Mouse (Mus musculus): ENCODE measurements around the gene Sptb. TPM values are rescaled to one million over a fixed set of nuclear protein-coding genes. Genes with fewer than 3 reads are reported as not detected.

Sptb gene
- total RNA-seq, 2 experiments from 2014 or later = 158 to 172 TPM

DNA sequence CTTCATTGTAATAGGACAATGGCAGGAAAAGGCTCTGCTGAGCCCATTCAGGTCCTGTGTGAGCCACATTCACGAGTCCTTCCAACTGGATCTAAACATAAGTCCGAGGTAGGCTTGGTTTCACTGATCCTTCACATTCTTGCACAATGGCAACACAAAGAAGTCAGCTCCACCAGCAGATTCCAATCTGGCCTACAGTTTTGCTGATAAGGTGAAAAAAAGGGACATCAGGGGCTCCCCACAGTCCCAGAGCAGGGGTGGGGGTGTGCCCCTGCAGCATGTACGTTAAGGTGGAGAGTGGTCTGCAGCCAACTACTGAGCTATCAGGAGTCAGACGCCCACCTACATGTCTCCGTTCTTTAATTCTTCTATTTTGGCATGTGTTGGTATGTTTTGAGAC is 35.0 kb downstream of the Sptb start:
- no peak for DNase-seq (ENCODE audit: low spot score)

DNA sequence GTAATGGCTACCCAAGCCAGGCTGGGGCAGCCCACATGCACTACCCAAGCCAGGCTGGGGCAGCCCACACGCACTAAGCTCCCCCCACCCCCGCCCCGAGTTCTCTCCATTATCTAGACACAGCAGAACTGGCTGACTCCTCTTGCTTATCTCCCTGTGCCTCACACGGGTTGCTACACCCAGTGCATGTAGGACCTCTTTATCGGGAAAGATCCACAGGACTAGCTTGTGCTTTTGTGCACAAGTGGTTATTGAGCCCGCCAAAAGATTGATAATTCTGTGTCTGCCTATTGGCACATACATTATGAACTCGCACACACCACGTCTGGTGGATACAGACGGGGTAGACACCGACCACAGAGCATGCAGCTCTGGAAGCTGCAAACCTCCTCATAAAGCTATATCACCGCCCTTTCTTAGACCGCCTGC is 36.5 kb downstream of the Sptb start:
- DNase-seq (ENCODE audit: low spot score) = no peak

DNA sequence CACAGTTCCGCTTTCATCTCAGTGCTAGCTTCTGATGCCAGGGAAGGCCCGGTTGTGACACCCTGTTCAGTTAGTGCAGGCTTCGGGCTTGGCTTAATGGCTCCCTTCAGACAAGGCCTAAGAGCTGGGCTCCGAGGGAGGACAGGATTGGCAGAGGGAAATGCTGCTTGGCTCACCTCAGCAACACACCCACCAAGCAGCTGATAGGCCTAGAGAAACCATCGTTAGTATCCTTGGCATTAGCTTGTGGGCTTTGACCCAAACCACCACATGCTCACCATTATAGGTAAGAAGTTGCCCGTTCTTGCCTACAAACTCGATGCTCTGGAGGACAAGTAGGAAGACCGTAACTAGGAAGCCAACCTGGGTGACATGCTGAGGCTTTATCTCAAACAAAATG is 38.3 kb downstream of the Sptb start:
- DNase-seq (ENCODE audit: low spot score) = no peak

DNA sequence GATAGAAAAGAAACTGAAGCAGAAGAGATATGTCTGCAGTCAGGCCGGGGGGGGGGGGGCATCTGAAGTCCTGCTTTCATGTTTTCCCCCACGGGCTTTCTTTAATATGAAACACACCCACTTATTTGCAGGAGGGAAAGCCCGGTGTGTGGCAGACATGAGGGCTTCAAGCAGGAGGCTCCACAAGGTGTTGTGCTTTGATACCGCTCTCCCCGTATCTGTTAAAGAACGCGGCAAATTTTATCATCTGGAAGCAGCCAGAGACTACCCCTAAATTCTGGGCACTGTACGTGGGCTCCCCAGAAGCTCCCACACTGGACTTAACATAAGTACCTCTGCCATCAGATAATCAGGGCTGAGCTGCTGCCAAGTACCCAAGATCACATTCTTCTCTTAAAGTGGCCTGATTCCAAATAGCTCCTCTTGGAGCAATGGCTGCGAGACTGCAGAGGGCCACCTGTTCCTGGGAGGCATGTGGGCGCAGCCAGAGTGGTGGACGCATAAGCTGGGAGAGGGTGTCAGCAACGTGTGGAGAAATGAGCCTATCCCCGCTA is 39.7 kb downstream of the Sptb start:
- no peak for DNase-seq (ENCODE audit: low spot score)

DNA sequence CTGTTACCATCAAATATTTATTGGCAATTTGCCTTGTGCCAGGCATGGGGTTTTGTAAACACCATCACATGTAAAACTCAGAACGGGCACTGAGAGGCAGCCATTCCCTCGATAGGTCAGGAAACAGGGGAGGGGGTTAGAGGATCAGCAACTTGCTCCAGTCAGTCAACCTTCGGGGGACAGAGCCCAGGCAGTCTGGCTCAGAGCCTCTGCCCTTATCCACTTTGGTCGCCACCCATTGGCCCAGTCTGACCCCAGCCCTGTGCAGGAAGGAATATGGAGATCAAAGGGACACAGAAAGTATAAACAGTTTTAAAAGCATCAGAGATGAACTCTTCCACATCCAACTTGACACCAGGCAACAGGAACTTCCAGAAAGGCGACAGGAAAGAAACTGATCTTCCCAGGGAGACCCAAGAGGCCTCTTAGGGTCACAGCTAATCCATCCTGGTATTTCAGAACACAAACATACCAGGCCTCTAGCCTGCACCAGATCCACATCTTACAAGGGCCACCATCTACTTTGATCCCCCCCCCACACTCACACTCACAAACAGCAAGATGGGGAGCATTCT is 40.3 kb downstream of the Sptb start:
- no peak for DNase-seq (ENCODE audit: low spot score)

DNA sequence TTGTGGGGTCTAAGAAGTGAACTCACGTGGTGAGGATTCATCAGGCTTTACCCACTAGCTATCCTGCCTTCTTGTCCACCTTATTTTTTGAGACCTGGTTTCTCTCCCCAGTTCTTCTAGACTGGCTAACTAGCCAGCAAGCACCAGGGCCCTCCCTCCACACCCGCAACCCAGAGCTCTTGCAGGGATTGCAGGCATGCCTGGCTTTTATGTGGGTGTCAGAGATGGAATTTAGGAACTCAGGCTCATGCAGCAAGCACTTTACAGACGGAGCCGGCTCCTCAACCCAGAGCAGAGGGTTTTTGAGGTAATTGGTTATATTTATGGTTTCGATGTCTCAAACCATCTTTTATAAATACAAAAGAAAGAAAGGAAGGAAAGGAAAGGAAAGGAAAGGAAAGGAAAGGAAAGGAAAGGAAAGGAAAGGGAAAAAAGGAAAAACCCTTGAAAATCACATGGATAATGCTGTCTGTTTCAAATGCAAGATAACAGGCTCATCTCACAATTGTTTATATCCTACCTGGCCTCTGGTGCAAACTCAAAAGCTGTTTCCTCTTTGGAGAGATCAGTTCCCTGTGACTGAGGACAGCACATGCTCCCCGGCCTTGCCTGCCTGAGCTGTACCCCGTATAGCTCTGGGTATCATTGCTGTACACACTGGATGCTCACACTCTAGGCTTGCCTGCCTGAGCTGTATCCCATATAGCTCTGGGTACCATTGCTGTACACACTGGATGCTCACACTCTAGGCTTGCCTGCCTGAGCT is 41.5 kb downstream of the Sptb start:
- no peak for DNase-seq (ENCODE audit: low spot score)

DNA sequence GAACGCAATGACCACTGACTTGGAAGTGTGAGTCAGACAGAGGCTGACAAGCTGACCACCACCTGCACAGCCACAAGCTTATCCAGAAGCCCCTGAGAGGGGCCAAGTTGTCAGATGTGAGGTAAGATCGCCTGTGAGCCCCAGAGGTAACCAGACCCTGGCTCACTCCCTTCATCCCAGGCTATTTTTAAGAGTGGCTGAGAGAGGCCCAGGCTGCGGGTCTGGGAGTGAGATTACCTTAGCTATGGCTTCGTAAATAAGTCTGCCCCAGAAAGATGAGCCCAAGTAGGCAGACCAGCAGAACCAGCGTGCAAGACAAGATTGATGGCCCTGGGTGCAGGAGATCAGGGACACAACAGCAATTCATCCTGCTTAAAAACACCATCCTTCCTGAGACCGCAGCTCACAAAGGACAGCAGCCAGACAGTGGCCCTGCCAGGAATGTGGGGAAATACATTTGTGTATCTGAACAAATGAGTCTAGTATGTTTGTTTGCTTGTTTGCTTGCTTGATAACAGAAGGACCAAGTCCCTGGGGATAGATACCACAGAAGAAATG is 58.5 kb downstream of the Sptb start:
- peak; percentile 73 for DNase-seq (ENCODE audit: low spot score)

DNA sequence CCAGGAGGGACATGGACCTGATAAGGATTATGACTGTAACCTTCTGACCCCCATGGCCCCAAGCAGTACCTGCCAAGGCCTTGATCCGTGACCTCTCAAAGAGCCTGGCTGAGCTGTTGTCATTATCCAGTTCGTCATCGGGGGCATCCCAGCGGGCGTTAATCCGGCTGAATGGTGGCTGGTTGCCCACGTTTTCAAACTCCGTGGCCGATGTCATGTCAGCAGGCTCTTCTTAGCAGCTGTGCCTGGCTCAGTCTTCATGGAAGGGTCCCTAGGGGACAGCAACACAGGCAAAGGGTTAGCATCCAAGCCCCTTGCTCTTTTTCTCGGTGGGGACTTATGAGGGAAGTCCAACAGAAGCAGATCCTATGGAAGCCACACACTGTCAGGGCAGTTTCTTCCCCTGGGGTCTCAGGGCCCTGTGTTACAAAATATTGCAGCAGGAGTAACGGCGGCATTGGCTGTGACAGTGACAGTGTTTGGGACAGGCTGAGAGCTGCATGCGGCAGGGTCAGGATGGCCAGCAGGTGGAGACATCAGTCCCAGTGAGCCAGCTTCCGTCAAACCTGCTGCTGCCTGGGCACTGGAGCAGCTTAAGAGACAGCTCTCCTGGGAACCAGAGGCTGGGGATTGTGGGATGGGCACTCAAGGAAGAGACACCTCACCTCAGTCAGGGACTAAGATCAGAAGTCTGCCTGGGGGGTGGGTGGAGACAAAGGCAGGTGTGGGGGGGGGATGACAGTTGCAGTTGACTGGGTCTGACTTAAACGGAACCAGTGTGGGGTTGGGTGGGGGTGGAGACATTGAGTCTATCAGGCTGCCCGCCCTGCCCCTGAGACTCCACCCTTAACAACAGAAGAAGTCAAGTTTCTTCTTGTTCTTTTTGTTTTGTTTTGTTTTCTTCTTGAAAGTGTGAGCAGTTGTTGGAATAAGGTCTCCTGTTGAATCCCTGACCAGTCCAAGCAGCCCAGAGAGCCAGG is 60.3 kb downstream of the Sptb start:
- peak; percentile 77 for DNase-seq (ENCODE audit: low spot score)

DNA sequence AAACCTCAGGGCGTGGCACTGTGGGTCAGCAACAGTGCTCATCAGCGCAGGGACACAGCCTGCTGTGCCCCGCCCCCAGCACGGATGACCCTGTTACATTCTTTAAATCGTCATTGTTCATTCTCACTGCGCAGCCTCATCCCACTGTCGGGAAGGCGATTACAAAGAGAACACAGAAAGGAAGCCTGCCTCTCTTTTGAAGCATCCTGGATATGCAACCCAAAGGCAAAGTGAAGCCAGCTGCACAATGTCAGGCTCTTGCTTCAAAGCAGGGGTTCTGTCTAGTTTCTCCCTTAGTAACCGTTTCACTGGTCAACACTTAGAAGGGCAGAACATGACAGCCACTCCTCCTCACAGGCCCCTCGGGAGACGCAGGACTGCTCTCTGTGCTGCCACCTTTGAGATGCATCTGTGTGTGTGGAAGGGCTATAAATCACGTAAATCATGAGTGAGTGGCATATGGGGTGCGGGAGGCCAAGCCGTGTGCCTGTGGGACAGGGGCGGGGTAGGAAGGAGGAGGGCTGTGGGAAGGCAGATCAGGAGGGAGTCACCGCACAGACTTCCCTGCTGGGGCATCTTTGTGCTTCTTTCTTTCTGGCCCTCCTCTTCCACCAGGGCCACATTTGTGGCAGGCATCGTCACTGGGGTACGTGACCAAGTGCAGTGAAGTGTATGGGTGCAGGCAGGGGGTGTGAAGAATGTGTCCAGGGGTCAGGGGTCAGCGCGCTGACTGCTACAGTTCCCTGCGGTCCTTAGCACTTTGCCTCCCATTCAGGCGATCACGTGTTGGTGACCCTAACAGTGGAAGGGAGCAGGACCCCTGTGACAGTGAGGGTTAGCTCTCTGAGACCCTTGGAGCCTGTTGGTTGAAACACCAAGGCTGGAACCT is 64.9 kb downstream of the Sptb start:
- DNase-seq (ENCODE audit: low spot score) = no peak

DNA sequence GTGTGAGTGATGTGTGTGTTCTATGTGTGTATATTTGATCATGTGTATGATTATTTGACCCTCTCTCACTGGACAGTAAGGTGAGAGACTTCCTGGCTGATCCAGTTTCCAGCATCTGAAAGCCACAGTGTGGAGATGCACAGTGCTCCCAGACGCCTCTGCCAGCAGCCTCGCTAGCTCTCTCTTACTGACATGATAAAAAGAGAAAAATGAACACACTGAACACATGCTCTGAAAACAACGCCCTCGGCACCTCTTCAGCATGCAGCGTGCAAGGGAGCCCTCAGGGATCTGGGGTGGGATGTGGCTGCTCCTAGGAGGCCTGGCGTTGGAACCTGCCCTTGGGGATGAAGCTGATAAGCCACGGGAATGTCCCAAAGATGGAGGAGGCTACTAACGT is 66.7 kb downstream of the Sptb start:
- DNase-seq (ENCODE audit: low spot score) = no peak

DNA sequence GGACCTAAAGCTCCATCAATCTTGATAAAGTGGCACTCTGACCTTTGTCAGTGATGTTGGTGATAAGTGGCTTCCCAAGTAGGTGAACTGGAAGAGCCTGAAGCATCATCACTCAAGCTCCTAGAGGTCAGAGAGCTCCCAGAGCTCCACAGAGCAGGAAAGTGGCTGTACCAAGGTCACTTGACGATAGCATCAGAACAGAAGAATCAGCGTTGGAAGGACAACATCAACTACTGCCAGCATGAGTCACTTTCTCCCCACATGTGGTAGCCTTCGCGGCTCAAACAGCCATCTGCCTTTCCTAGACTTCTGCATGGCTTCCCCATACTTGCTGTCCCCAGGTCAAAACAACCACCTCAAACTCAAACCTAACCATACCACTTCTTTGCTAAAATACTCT is 67.7 kb downstream of the Sptb start:
- no peak for DNase-seq (ENCODE audit: low spot score)

DNA sequence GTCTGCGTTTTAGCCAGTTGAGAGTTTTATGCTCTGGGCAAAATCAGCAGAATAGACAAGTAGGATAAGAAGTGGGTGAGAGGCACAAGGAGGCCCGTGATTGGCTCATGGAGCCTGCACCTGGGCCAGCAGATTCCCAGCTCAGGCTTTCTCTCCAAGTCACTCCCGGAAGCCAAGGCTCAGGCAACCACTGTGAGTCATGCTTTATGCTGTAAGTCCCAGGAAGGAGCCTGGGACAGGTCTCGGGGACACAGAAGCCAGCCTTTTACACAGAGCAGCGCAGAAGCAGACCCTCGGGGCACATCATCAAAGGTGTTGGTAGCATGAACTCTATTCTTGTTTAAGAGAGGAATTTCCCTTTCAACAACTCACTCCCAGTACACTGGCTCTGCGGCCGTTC is 69.7 kb downstream of the Sptb start:
- peak; percentile 55 for DNase-seq (ENCODE audit: low spot score)

DNA sequence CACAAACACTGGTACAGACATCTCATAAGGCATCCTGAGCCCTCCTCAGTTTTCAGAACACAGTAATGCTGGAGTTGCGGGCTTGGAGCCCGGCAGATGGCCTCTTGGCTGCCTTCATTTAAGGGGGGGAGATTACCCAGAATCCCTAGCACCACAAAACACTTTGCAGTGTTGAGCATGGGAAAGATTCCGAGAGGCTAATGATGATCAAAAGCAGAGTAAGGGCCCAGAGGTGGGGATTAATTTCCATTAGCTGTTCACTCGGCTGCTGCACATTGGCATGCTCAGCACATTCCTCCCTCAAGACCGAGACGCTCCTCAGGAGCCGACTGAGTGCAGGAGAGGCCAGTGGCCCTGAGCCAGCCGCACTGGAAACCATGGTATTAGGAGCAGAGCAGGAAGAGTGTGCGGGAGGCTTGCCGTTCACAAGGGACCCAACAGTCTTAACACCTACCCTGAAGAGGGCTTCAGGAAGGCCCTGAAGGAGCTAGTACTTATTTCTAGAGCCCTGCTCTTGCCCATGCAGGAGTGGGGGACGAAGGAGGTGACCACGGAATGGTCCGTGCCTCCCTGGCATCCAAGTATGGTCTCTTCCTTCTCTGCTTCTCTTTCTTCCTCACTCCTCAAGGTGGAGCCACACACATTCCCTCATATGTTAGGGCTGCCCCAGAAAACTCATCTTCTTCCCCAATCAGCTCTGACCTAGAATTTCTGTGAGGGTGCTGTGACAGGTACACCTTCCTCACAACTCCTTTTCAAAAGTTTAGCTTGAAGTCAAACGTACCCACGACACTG is 75.3 kb downstream of the Sptb start:
- DNase-seq (ENCODE audit: low spot score) = peak; percentile 63

DNA sequence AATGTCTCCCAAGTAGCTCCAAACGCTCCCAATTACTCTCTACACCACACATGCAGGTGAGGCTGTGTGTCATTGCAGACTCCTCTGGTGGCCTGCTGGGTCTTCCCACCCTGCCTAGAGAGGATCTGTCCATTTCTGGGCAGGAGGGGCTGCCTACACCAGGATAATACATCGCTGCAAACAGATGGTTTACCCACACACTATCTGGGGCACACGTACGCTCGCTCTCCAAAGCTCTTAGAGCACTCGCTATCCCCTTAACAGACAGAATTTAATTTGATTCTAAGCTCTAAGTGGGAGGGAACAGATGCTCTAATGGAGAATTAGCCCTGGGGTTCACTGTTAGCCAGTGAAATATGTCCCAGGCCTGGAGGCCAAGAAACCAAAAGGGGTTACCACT is 87.0 kb downstream of the Sptb start:
- DNase-seq (ENCODE audit: low spot score) = no peak

DNA sequence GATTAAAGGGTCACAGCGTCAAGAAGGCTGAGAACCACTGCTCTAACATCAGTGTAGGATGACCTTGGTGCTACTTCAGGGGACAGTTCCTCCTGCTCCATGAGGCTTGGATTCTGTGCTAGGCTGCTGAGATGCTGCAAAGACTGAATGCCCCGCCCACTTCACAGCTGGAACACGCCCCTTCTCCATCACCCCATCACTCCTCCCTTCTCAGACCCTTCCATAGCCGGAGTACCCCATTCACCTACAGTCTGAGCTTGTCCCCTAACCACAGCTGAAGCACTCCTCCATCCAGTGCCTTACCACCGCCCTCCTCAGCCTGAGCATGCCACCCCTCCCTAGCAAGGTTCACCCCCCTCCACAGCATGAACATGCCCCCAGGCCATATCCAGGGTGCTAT is 90.5 kb downstream of the Sptb start:
- DNase-seq (ENCODE audit: low spot score) = no peak

DNA sequence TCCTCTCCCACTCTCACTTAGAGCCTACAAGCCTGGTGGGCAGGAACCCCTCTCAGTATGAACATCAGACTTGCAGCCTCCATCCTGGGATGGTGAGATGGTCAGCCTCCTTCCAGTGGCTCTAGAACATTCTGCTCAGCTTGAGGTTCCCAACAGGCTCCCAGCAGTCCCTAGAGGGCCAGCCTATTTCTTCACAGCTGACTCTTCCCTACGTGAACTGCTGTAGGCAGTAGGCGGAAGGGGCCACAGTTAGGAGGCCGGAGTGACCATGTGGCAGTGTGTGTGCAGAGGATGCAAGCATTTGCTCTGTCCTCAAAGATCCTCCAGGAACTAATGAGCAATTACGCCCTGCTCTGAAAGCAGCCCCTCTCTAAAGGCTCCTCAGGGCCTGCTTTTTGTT is 92.2 kb downstream of the Sptb start:
- DNase-seq (ENCODE audit: low spot score) = peak; percentile 19

DNA sequence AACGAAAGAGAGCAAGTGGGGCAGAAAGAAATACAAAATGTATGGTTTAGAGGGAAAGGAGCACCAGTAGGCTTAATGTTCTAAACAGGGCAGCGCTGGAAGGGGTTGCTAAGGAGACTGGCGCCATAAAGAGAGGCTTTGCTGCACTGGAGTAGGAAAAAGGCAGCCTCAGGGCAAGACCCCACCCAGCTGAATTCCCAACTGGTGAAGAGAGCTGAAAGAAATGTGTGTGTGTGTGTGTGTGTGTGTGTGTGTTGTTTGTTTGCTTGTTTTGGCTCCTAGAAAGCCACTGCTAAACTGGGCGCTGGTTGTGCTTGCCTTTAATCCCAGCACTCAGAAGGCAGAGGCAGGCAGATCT is 94.8 kb downstream of the Sptb start:
- no peak for DNase-seq (ENCODE audit: low spot score)

DNA sequence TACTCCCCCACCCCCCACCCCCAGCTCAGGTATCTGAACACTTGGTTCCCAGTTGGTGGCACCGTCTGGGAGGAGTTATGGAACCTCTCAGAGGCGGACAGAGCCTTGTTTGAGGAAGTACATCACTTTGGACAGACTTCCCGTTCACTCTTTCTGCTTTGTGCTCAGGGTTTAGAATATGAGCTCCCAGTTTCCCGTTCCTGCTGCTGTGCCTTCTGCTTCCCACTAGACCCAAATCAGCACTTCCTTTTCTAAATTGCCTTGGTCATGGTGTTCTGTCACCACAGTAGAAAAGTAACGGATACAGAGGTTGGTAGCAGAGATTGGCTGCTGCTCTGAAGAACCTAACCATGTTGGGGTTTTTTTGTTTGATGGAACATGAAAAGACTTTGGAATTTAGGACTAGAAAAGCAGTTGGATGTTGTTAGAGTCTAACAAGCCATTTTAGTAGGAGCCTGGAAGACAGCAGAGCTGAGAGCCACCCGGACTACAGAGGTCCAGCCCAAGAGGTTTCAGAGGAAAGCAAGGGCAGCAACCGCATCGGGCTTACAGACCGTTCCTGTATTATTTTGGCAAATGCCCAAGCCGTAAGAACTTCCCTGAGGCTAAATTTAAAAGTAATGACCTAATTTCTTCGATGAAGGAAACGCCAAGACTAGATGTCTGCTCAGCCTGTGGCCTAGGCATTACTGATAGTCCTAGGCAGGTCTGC is 95.3 kb downstream of the Sptb start:
- DNase-seq (ENCODE audit: low spot score) = peak; percentile 48

DNA sequence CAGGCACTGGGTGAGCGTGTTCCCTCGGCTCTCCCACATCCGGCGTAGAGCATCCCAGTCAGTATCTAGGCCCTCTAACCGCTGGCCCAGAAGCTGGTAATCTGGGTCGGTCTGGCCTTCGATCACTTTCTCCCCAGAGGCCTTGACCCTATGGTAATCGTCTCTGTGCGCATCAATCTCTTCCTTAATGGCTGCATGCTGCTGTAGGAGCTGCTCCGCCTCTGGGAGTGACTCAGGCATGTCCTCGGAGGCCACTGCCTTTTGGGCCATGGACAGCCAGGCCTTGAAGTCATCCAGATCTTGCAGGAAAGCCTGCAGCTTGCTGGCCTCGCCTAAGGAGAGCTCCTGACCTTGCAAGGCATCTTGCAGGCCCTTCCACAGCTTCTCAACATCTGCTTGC is 97.7 kb downstream of the Sptb start:
- DNase-seq (ENCODE audit: low spot score) = no peak

All from gastrocnemius, adult 18-20 months (tissue).